Mouse (Mus musculus) left cerebral cortex, adult 18-20 months (tissue): ENCODE results near the gene Cd200r4. TPM values are rescaled to one million over a fixed set of nuclear protein-coding genes. Genes with fewer than 3 reads are reported as not detected.
"Not testable (repeated sequence)": the region's sequence is repeated elsewhere in the genome, so short reads cannot be mapped to it uniquely, and the experiment has no call there.

Source experiments
- DNase-seq, 2 experiments: peaks; one replicate each; pipeline ENCODE4 v3.0.0; 2021 to 2022; ENCODE audit warnings: low spot score in 2 of 2, mixed read lengths in 1 of 2
- long read RNA-seq, 2 experiments: library from polyadenylated mRNA; stranded (forward); transcript quantifications; one replicate each; pipeline ENCODE4 v2.0.0; 2021
- total RNA-seq, 2 experiments: library from RNA; stranded (reverse); gene quantifications; 2 replicates each; pipeline ENCODE4 v1.2.3; 2021

The Cd200r4 gene
- total RNA-seq: under 1 TPM in 1 of 2 experiments, not detected in 1; 0.28 TPM
- long read RNA-seq, experiment 1: 0 reads
- long read RNA-seq, experiment 2: 0 reads

GRCm38 (mm10) chr16:44811544-44811943, at the start of gene Cd200r4:
Gene Cd200r4, plus strand, starts transcription at chr16:44811733.
- no peak for DNase-seq

GRCm38 (mm10) chr16:44761811-44762210, 49.7 kb upstream of the Cd200r4 start:
- no peak for DNase-seq

DNA sequence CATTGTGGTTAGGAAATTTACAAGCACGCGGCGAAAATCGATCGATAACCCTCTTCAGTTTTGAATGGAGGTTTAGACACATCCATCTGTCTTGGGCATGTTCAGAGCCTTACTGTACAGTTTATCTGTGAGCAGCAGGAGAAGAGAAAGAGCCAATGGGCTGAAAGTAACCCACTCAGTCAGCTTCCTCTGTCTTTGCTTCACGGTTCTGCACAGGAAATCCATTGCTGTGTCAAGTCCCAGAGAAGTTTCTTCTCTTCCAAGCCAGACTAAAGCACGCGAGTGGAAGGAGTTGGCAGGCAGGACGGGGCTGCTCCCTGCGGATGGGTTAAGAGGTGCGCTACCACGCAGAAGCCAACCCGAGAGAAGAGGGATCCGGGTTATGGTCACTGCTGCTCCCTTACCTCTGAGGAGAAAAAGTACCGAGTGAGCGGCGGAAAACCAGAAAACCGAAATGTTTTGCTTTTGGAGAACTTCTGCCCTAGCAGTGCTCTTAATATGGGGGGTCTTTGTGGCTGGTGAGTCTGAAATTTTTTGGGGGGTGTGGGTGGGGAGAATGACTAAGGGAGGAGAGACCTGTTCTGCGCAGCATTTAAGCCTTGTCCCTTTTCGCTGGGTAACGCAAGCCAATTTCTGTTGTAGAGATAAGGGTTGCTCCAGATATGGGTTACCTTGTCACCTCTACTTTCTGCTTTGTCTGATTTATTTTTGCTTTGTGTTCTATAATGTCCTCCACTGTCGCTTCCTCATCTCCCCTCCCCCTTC, 45.8 kb upstream of the Cd200r4 start, which contains the start of gene Cd200r1:
Cd200r1 (plus strand) TSS at position 182 of the 765 bp plus-strand sequence.
- no peak for DNase-seq

- DNase-seq: peak in 1 of 2 experiments; percentile 30
Observed at GRCm38 (mm10) chr16:44766320-44766892, 45.1 kb upstream of the Cd200r4 start.

DNA sequence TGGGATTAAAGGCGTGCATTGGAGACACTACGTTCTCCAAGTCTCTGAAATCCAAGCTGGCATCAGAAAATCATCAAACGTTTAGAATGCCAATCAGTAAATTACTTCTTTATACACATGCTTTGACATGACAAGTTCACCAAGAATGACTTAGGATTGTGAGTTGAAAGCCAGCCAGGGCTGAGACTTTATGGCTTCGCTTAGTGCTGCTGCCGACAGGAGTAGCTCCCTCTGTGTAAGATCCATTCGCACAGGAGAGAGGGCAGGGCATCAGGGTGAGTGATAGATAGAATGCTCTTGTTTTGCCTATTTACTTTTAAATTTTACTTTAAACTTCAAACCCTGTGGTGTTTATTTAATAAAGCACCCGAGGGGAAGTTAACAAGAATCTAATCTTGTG, 44.0 kb upstream of the Cd200r4 start:
- no peak for DNase-seq

GRCm38 (mm10) chr16:44767967-44768366, 43.6 kb upstream of the Cd200r4 start:
- no peak for DNase-seq

- no peak for DNase-seq
Observed at GRCm38 (mm10) chr16:44772577-44772976, 39.0 kb upstream of the Cd200r4 start.

DNA sequence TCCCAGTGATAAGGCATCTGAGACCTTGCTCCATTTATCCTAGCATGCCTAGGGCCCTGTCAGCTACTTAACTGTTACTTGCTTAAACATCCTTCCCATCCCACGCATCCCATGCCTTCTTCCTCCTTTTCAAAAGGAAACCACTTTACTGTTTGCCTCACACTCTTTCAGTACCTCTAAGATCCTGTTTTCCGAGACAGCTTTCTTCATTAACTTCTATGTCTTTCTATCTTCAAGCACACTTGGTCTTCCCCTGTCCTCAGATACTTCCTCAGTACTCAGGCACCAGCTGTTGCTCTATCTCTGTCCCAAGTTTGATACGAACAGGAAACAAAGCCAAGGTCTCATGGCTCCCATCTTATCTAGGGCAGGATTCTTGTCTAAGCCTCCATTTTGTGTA, 37.9 kb upstream of the Cd200r4 start:
- DNase-seq: no peak

- no peak for DNase-seq
Observed at GRCm38 (mm10) chr16:44774201-44774600, 37.3 kb upstream of the Cd200r4 start.

GRCm38 (mm10) chr16:44778538-44779147, 32.9 kb upstream of the Cd200r4 start:
- peak; percentile 8 to 16 for DNase-seq

- DNase-seq: no peak
Observed at GRCm38 (mm10) chr16:44779494-44779893, 32.0 kb upstream of the Cd200r4 start.

GRCm38 (mm10) chr16:44780751-44781150, 30.8 kb upstream of the Cd200r4 start:
- no peak for DNase-seq

- DNase-seq: no peak
Observed at GRCm38 (mm10) chr16:44786934-44787333, 24.6 kb upstream of the Cd200r4 start.

DNA sequence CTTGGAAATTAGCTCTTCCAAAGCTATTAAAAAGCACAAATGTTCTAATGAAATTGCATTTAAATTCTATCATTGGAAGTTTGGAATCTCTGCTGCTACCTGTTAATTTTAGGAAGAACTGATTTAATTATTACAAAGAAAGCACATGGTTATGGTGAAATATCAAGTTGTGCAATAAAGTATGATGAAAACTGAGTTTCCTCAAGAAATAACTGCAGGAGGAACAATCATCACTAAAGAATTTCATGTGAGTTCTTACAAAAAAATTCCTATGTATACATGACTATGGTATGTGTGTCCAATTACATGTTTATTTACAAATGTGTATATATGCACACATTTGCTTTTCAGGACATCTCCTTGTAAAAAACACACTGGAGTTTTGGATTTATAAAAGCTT, 17.1 kb upstream of the Cd200r4 start:
- no peak for DNase-seq

DNA sequence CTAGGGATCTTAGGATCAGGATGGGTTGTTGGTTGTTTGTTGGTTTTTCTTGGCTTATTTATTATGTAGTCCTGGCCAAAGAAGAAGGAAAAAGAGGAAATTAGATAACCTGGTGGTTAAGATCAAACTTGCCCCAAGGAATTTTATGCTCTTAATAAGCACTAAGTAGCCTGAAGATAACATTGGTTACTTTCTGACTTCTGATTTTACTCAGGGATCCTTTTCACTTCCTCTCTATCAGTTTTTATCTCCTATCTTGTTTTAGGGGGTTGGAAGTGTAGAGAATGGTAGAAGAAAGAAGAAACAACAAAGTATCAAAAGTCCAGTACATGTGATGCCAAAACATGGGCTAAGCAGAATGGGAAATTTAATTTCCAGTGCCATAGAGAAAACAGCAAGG, 5.6 kb upstream of the Cd200r4 start:
- no peak for DNase-seq

- DNase-seq: not testable (repeated sequence)
Observed at GRCm38 (mm10) chr16:44810223-44810622, 1.3 kb upstream of the Cd200r4 start.

DNA sequence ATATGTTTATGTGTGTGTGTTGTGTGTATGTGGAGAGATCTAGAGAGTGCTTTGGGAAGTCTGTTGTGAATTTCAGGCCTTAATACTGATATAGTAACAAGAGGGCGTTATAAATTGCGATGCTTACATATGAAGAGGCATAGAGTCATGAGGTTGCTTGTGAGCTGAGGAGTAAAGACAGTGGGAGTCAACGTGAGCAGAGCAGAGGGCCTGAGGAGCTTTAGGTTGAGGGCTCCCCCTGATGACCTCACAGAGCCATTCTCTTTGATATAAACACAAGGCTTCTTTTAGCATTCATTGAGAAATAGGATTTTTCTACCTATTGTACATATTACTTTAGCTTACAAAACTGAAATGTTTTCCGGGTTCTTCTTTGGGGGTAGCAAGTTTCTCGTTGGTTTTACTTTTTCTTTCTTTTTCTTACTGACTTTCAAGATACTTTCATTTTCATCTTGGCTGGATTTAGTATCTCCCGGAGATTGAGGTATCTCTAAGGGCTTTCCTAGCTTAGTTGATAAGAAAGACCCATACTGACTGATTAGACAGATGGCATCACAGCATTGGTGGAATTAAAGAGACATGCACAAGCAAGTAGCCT, 1.0 kb downstream of the Cd200r4 start:
- no peak for DNase-seq

GRCm38 (mm10) chr16:44818010-44818409, 6.5 kb downstream of the Cd200r4 start:
- DNase-seq: no peak

DNA sequence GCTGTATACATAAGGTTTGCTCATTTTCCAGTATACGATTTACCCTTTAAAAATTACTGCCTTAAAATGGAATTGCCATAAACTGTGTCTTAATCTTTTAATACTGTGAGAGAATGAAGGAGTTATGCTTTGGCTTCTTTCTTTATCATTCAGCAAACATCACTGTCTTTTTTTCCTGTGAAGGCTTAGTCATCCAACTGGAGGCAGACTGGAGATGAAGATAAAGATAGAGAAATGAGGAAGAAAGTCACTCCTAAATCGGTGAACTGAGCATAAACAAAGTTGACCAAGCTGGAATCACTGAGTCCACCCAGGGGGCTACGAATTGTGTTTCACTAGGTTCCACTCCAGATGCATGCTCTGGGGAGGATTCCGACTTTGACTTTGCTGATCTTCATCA, 9.0 kb downstream of the Cd200r4 start:
- DNase-seq: no peak

GRCm38 (mm10) chr16:44832286-44832685, 20.8 kb downstream of the Cd200r4 start:
- no peak for DNase-seq

DNA sequence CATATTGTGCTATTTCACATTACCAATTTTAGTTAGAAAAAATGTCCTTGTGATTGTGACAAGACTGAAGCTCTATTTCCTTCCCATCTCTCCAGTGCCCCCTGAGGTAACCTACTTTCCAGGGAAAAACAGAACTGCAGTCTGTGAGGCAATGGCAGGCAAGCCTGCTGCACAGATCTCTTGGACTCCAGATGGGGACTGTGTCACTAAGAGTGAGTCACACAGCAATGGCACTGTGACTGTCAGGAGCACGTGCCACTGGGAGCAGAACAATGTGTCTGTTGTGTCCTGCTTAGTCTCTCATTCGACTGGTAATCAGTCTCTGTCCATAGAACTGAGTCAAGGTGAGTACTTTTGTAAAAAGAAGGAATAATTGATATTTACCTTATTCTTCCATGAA, 21.7 kb downstream of the Cd200r4 start:
- DNase-seq: peak; percentile 4 to 9

DNA sequence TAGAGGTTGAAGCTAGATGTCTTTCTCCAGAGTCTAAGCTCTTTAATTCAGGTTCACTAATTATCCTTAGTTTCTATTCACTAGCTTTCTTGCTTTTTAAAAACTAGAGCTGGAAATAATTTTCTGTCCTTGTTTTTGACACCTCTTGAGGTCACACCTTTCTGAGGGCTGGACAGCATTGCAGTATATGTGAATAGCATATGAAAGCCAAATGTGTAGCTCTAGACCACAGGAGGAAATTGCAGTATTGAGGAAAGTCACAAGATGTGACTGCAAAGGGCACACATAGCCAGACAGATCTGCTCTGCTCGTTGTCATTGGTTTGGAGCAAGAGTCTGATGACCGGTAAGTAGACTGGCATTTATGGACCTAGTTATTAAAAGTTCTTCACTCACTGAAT, 55.3 kb downstream of the Cd200r4 start, which contains the start of gene Cd200r2:
Cd200r2 (plus strand) TSS at position 301 of the 400 bp plus-strand sequence.
- DNase-seq: no peak
